Mouse (Mus musculus) frontal cortex, adult 2 months (tissue): ENCODE results near the gene Cdk8. TPM values are rescaled to one million over a fixed set of nuclear protein-coding genes. Genes with fewer than 3 reads are reported as not detected.

ENCODE experiments used
- DNase-seq, 2 experiments: peaks; one replicate each; pipeline ENCODE4 v3.0.0; 2022; ENCODE audit warnings: low spot score in 1 of 2; ENCODE audit errors: extremely low spot score in 1 of 2
- polyA plus RNA-seq: library from polyadenylated mRNA; depleted of rRNA; stranded (reverse); fragments of >200 nt; gene quantifications from 2 replicates; pipeline ENCODE4 v1.2.3, GENCODE M21; 2012

Cdk8 gene
- polyA plus RNA-seq, 1 experiment, result 38.4 TPM

GRCm38 (mm10) chr5:146314538-146314937 is 83.5 kb downstream of the Cdk8 start:
- no peak for DNase-seq

- DNase-seq, result peak; percentile 8 to 48
Measured at GRCm38 (mm10) chr5:146315268-146315921, 84.4 kb downstream of the Cdk8 start.

GRCm38 (mm10) chr5:146316316-146316715 is 85.3 kb downstream of the Cdk8 start:
- no peak for DNase-seq

- DNase-seq, result peak in 1 of 2 experiments; percentile 42
Measured at GRCm38 (mm10) chr5:146318051-146318450, 87.0 kb downstream of the Cdk8 start.

GRCm38 (mm10) chr5:146318461-146318860 is 87.4 kb downstream of the Cdk8 start:
- no peak for DNase-seq

GRCm38 (mm10) chr5:146328941-146329340 is 97.9 kb downstream of the Cdk8 start:
- no peak for DNase-seq

- DNase-seq, result no peak
Measured at GRCm38 (mm10) chr5:146329541-146329940, 98.5 kb downstream of the Cdk8 start.

- DNase-seq, result peak in 1 of 2 experiments; percentile 86
Measured at GRCm38 (mm10) chr5:146330031-146330764, 99.2 kb downstream of the Cdk8 start.

- DNase-seq, result no peak
Measured at GRCm38 (mm10) chr5:146330765-146331115, 99.7 kb downstream of the Cdk8 start.

- no peak for DNase-seq
Measured at GRCm38 (mm10) chr5:146331131-146331530, 100.1 kb downstream of the Cdk8 start.

GRCm38 (mm10) chr5:146332541-146332940 is 101.5 kb downstream of the Cdk8 start:
- DNase-seq, result no peak

GRCm38 (mm10) chr5:146334410-146334809 is 103.4 kb downstream of the Cdk8 start:
- no peak for DNase-seq

- DNase-seq, result peak; percentile 65 to 74
Measured at GRCm38 (mm10) chr5:146338064-146338463, 107.0 kb downstream of the Cdk8 start.

- DNase-seq, result no peak
Measured at GRCm38 (mm10) chr5:146340037-146340436, 109.0 kb downstream of the Cdk8 start.

- no peak for DNase-seq
Measured at GRCm38 (mm10) chr5:146344911-146345686, 114.1 kb downstream of the Cdk8 start.

- no peak for DNase-seq
Measured at GRCm38 (mm10) chr5:146347081-146347480, 116.1 kb downstream of the Cdk8 start.

GRCm38 (mm10) chr5:146349183-146349582 is 118.2 kb downstream of the Cdk8 start:
- DNase-seq, result peak in 1 of 2 experiments; percentile 44

GRCm38 (mm10) chr5:146350784-146351183 is 119.8 kb downstream of the Cdk8 start:
- no peak for DNase-seq

- no peak for DNase-seq
Measured at GRCm38 (mm10) chr5:146352006-146352405, 121.0 kb downstream of the Cdk8 start.
